Mouse (Mus musculus): ENCODE data around the gene Ddn. TPM values are rescaled to one million over a fixed set of nuclear protein-coding genes. Genes with fewer than 3 reads are reported as not detected.

Gene Ddn
- polyA plus RNA-seq, 1 experiment from 2014 or later = not detected

DNA sequence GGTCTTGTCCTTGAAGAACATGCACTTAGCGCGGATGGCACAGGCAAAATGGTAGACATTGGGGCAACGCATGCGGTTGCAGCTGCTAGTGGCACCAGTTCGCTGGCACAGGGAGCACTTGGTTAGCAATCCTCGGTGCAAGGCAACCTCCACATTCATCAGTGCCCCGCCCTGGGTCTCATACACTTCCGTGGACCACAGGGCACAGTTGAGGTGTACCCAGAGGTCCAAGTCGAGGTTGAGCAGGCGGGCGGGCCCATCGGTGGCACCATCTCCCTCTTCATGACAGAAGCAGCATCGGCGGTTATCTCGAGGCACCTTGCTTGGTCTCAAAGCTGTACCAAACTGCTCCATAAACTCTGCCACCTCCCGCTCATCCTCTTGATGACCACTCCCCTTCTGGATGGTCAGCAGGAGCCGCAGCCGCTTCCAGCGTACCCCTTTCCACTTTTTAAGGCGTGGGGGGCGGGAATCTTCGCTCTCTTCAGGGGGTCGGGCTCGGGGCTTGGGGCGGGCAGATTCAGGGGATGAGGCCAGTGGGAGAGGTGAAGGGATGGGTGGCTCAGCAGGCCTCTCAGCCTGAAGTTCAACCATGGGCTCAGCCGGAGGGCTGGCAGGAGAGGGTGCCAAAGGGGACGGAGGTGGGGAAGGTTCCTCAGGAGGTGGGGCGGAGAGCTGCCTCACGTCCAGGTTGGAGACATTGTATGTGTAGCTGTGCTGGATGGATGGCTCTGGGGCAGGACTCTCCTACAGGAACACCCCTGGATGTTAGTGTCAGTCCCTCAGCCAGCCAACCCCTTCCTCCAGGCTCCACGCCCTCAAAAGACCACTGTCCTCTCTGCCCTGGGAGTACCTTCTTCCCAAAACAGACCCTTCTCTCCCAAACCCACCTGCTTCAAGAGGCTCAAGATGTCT is 30.6 kb upstream of the Ddn start:
- Histone ChIP-seq H3K27me3 (replicated peaks) (no peaks in the 10 kb centered on the region), H3K27ac (no peak overlapping the region), H3K9me3 (no peaks in the 10 kb centered on the region), H3K4me2 (no peak overlapping the region), H3K4me1 (no peaks in the 10 kb centered on the region), H3K9ac (no peak overlapping the region), H3K4me3 (replicated peaks) (no peak overlapping the region), H3K36me3 (peaks cover 91% of the 10 kb centered on the region)
- no peak for ATAC-seq (ENCODE audit: insufficient read depth, low FRiP score, low read depth)
- WGBS = 89% methylated on average over 30 of the region's 30 CpGs

DNA sequence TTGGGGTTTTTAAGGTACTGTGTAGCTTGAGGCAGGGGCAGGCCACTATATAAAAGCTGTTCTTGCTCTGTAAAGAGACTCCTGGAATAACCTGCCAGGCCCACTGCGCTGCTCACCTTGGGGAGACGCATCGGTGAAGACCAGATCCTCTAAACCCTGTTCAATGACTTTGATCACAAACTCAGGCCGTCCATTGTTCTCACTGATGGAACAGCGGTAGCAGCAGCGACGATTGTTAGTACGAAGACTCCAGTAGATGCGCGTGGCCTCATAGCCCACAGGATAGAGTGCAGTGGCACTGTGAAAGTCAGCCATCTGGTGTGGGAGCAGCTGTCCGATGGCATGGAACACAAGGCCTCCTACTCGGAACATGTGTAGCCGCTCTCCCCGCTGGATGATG is 29.9 kb upstream of the Ddn start:
- H3K9ac ChIP-seq = no peak overlapping the region
- H3K4me3 ChIP-seq (replicated peaks) = no peak overlapping the region
- no peaks in the 10 kb centered on the region for H3K4me1 ChIP-seq
- no peak overlapping the region for H3K27ac ChIP-seq
- H3K4me2 ChIP-seq = no peak overlapping the region
- no peaks in the 10 kb centered on the region for H3K9me3 ChIP-seq
- peaks cover 91% of the 10 kb centered on the region for H3K36me3 ChIP-seq
- WGBS = 92% methylated on average over 14 of the region's 14 CpGs
- H3K27me3 ChIP-seq (replicated peaks) = no peaks in the 10 kb centered on the region
- ATAC-seq (ENCODE audit: insufficient read depth, low FRiP score, low read depth) = no peak

DNA sequence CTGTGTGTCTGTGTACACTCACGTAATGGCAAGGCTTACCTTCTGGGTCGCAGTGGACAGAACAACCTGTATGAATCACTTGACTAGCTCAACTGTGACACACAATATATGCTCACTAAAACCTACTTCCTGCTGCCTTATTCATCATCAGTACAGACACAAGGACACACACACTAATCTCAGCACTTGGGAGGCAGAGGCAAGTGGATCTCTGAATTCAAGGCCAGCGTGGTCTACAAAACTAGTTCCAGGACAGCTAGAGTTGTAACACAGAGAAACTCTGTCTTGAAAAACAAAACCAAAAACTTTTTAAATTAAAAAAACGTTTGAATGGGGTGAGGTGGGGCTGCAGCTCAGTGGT is 28.4 kb upstream of the Ddn start:
- no peaks in the 10 kb centered on the region for H3K4me1 ChIP-seq
- 72% methylated on average over 4 of the region's 4 CpGs for WGBS
- no peak for ATAC-seq (ENCODE audit: insufficient read depth, low FRiP score, low read depth)

DNA sequence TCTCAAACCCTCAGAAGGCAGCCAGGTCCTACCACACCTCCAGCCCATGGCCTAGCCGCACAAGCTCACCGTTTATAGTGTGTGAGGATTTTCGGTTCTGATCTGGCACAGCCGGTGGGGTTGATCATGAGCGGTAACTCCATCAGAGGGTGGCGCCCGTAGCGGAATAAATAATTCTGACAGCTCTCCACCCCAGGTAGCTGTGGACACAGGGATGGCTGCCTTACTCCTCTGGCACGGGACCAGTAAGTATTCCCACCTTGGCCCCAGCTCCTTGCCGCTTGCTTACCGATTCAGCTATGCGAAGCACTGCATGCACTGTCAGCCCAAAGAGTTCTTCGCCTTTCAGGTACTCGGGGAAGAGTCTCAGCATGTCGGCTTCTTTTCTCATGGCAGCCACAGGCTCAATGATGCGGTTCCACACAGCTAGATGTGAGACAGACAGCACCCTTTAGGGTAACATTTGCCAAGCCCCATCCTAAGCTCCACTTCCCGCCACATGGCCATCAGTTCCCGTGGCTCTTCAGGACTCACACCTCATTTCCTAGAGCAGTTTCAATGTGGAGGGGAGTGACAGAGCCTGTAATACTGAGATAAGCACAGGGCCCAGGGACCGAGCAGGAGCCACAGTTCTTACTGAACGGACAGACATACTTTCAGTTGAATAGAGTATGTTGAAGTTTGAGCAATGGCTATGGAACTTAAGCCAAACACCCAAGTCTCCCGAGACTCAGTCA is 27.9 kb upstream of the Ddn start:
- peak; percentile 60; the same call in 1 of the 2 replicates for ATAC-seq (ENCODE audit: insufficient read depth, low FRiP score, low read depth)
- H3K27ac ChIP-seq = no peak overlapping the region
- H3K27me3 ChIP-seq (replicated peaks) = no peaks in the 10 kb centered on the region
- no peak overlapping the region for H3K4me2 ChIP-seq
- no peaks in the 10 kb centered on the region for H3K9me3 ChIP-seq
- no peak overlapping the region for H3K9ac ChIP-seq
- H3K4me1 ChIP-seq = no peaks in the 10 kb centered on the region
- H3K36me3 ChIP-seq = peaks cover 83% of the 10 kb centered on the region
- 90% methylated on average over 21 of the region's 21 CpGs for WGBS
- H3K4me3 ChIP-seq (replicated peaks) = no peak overlapping the region

More for the DNA sequence above, 28.4 kb upstream of the Ddn start:
- Histone ChIP-seq H3K9me3 (no peaks in the 10 kb centered on the region), H3K36me3 (peaks cover 87% of the 10 kb centered on the region), H3K27ac (no peak overlapping the region), H3K27me3 (replicated peaks) (no peaks in the 10 kb centered on the region), H3K4me3 (replicated peaks) (no peak overlapping the region), H3K9ac (no peak overlapping the region), H3K4me2 (no peak overlapping the region)

DNA sequence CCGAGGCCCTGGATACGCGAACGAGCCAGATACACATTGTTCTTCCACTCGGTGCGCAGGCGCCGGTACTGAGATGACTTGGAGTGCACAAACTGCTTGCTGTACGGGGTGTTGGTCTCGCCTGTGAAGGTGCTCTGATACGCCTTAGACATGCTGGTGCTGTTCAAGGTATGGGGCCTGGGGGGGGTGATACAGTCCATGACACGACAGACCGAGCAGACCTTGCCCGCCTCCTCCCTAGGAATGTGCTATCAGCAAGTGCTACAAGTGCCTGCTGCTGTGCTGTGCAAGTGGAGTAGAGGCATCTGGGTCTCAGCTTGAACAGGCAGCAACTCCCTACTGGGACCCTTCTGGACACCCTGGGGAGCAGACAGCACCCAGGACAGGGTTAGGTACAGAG is 26.0 kb upstream of the Ddn start:
- no peaks in the 10 kb centered on the region for H3K4me1 ChIP-seq
- H3K9ac ChIP-seq = no peak overlapping the region
- ATAC-seq (ENCODE audit: insufficient read depth, low FRiP score, low read depth) = no peak
- no peak overlapping the region for H3K4me2 ChIP-seq
- WGBS = 92% methylated on average over 14 of the region's 14 CpGs
- no peaks in the 10 kb centered on the region for H3K9me3 ChIP-seq
- H3K27me3 ChIP-seq (replicated peaks) = no peaks in the 10 kb centered on the region
- no peak overlapping the region for H3K4me3 ChIP-seq (replicated peaks)
- no peak overlapping the region for H3K27ac ChIP-seq
- H3K36me3 ChIP-seq = peaks cover 65% of the 10 kb centered on the region

DNA sequence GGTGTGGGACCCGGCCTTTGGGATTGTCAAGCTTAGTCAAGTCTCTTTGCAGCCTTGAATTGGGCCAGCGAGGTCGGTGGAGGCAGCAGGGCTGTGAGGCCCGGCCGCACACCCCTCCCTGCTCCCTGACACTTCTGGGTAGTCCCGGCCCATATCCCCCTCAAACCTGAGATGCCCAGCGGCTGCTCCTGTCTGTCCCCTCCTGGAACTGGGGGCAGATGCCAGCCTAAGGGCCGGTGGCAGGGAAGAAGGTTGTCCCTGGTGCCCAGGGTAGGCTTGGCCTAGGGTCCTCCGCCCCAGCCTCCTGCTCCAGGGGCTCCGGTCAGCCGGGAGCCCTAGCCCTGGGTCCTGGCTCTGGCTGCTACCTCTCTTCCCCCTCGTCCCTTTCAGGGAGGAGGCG is 24.8 kb upstream of the Ddn start:
- peaks cover 53% of the 10 kb centered on the region for H3K36me3 ChIP-seq
- H3K9ac ChIP-seq = no peak overlapping the region

DNA sequence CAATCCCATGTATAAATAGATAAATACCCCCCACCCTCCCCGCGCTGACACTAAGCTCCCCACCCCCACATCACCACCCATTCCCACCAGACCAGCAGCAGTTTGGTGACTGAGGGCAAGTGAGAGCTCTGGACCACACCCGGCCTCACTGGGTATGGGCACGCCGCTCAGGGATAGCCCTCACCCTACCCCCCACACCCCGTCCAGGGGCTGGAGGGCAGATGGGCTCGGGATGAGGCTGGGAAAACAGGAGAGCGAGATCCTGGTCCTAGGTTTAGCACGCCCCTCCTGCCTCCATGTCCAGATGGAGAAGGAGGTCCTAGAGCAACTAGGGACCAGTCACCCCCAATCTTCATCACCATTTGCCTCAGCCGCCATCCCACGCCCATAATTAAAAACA is 24.0 kb upstream of the Ddn start:
- no peak overlapping the region for H3K4me3 ChIP-seq (replicated peaks)
- H3K4me1 ChIP-seq = peaks cover 14% of the 10 kb centered on the region
- no peak overlapping the region for H3K4me2 ChIP-seq
- no peak overlapping the region for H3K9ac ChIP-seq
- no peak for ATAC-seq (ENCODE audit: insufficient read depth, low FRiP score, low read depth)
- no peak overlapping the region for H3K27ac ChIP-seq
- H3K27me3 ChIP-seq (replicated peaks) = no peaks in the 10 kb centered on the region
- 85% methylated on average over 11 of the region's 11 CpGs for WGBS
- no peaks in the 10 kb centered on the region for H3K9me3 ChIP-seq
- H3K36me3 ChIP-seq = peaks cover 48% of the 10 kb centered on the region

More for the DNA sequence above, 24.8 kb upstream of the Ddn start:
- ATAC-seq (ENCODE audit: insufficient read depth, low FRiP score, low read depth) = no peak
- no peak overlapping the region for H3K4me3 ChIP-seq (replicated peaks)
- H3K27ac ChIP-seq = no peak overlapping the region
- no peaks in the 10 kb centered on the region for H3K9me3 ChIP-seq
- 87% methylated on average over 13 of the region's 13 CpGs for WGBS
- no peak overlapping the region for H3K4me2 ChIP-seq
- H3K27me3 ChIP-seq (replicated peaks) = no peaks in the 10 kb centered on the region
- peaks cover 11% of the 10 kb centered on the region for H3K4me1 ChIP-seq

DNA sequence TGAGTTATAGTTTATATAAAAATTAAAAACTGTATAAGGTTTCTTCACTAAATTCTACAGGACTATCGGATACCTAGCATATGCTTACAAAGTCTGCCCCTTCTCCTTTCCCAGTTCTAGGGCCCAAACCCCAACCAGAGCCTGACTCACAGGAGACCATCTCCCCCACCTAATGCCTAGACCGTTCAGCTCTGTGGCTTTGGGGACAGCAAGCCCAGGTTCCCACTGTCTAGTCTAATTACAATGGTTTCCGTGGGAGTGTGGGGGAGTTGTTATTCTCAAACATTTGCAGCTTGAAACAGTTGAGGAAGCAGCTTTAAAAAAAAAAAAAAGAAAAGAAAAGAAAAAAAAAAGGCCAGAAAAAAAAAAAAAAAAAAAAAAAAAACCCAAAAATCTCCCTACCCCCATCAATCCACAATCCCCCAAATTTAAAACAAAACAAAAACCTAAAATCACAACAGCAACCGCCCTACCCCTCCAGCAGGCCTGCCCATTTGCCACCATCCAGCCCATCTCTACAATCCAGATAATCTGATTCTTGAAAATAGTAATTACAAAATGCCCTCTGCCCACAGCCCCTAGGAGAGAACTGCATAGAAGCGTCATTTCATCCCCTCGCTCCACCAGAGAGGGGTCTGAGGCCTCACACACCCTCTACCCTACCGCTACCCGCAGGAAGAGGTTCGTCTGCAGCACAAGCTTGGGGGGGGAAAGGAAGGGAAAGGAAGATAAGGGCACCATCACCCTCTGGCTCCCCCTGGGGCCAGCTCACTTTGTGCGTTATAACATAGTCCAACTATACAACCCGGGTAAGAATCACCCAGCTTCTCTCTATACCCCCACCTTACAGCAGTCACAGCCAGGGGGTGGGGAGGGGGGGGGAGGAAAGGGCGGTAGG is 23.1 kb upstream of the Ddn start:
- Histone ChIP-seq H3K27me3 (replicated peaks) (no peaks in the 10 kb centered on the region), H3K36me3 (peaks cover 44% of the 10 kb centered on the region), H3K4me2 (peak overlapping the region; percentile 52; the same call in 1 of the 2 replicates), H3K4me1 (peaks cover 14% of the 10 kb centered on the region), H3K4me3 (replicated peaks) (no peak overlapping the region), H3K9me3 (no peaks in the 10 kb centered on the region), H3K9ac (no peak overlapping the region), H3K27ac (peak overlapping the region; percentile 96; the same call in 1 of the 2 replicates)
- no peak for ATAC-seq (ENCODE audit: insufficient read depth, low FRiP score, low read depth)
- 53% methylated on average over 12 of the region's 12 CpGs for WGBS

DNA sequence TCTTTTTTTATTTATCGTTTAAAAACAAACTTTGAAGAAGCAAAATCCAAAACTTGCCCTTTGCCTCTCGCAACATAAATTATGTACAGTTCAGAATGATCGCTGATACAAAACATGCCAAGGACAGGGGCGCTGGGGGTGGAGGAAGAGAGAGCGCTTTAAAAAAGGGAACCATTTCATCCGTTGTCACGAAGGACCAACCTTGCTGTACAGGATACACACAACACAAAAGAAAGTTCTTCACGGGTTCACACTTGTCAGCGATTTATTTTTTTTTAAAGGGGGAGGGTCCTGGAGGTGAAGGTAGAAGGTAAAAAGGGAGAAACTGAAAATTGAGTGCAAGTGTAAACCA is 22.4 kb upstream of the Ddn start:
- ATAC-seq (ENCODE audit: insufficient read depth, low FRiP score, low read depth) = no peak
- H3K36me3 ChIP-seq = peaks cover 36% of the 10 kb centered on the region
- peak overlapping the region; percentile 96 for H3K27ac ChIP-seq
- H3K4me2 ChIP-seq = peak overlapping the region; percentile 52
- 13% methylated on average over 9 of the region's 9 CpGs for WGBS
- peaks cover 14% of the 10 kb centered on the region for H3K4me1 ChIP-seq
- H3K9me3 ChIP-seq = no peaks in the 10 kb centered on the region
- H3K27me3 ChIP-seq (replicated peaks) = no peaks in the 10 kb centered on the region
- peak overlapping the region; percentile 72 for H3K4me3 ChIP-seq (replicated peaks)
- H3K9ac ChIP-seq = no peak overlapping the region

DNA sequence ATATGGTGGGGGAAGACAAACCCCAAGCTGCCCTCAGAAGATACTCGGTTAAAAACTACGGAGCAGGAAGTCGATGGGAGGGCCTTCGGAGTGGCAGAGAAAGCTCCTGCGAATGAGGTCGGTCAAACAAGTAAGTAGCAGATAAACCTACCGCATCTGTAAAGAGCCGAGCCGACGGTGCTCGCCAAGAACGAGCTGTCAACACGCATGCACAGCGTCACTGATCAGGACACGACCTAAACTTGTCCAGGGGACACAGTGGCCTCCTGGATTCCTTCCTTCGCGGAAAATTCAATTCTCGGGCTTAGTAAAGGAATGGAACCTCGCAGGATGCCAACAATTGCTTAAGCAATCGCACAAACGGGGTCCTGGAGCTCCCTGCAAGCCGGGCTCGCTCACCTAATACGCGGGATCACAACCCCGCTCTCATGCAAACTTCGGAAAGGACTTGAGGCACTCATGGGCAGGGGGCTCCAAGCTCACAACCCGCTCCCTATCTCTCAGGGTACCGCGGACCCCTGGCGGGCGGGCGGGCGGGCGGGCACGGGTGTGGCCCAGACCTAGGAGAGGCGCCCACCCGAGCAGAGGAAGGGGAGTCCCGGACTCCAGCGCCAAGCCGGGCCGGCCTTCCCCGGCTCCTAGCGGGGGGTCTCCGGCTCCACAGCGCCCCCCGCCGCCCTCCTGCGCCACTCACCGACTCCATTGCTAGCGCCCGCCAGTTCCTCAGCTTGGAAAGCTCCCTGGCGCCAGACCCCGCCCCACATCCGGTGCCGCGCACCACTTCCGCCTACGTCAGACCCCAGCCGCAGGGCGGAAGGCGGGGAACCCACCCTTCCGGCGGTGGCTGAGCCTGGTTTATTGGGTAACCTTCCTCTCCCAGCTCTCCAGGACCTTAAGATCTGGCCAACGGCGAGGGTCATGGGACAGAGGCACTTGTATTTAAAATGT is 21.7 kb upstream of the Ddn start, which contains the start of gene Prkag1:
Gene Prkag1 (minus strand): TSS at position 786 of the 948 bp plus-strand sequence.
- Histone ChIP-seq H3K4me3 (replicated peaks) (peak within 1 kb of the TSS; percentile 72), H3K27ac (peak within 1 kb of the TSS; percentile 96), H3K9me3 (no peaks in the 10 kb centered on the region), H3K9ac (peak within 1 kb of the TSS; percentile 61), H3K27me3 (replicated peaks) (no peaks in the 10 kb centered on the region), H3K4me2 (peak within 1 kb of the TSS; percentile 52), H3K36me3 (peaks cover 30% of the 10 kb centered on the region), H3K4me1 (peaks cover 14% of the 10 kb centered on the region)
- peak; percentile 94 for ATAC-seq (ENCODE audit: insufficient read depth, low FRiP score, low read depth)
- WGBS = under 1% methylated on average over 54 of the region's 66 CpGs

DNA sequence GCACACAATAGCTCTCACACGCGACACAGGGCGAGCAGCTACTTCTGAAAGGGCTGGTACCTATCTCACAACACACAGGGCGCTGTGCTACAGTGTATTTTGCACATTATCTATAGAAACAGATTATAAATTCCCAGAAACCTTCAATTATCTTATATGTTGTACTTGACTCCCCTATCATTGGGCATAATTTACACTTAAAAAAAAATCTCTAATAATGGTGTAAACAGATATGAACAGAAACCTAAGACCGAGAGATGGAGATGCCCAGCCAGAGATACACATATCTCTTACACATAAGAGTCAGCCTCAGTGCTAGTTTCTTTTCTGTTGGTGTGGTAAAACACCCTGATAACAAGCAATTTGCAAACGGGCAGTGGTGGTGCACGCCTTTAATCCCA is 18.3 kb upstream of the Ddn start:
- 85% methylated on average over 7 of the region's 7 CpGs for WGBS
- Histone ChIP-seq H3K9me3 (no peaks in the 10 kb centered on the region), H3K27me3 (replicated peaks) (no peaks in the 10 kb centered on the region), H3K36me3 (peaks cover 16% of the 10 kb centered on the region; the same call in 1 of the 2 replicates), H3K27ac (no peak overlapping the region), H3K4me3 (replicated peaks) (no peak overlapping the region), H3K4me2 (no peak overlapping the region), H3K9ac (no peak overlapping the region), H3K4me1 (peaks cover 14% of the 10 kb centered on the region)
- ATAC-seq (ENCODE audit: insufficient read depth, low FRiP score, low read depth) = no peak

All from stomach, embryonic 15.5 days (tissue).